Mouse (Mus musculus) midbrain, embryonic 16.5 days (tissue): ENCODE data around the gene Akt2. TPM values are rescaled to one million over a fixed set of nuclear protein-coding genes. Genes with fewer than 3 reads are reported as not detected.

Experiments
- ATAC-seq: fragments of 200-750 bp; cut with Nextera tagmentation; 2 replicates; pipeline ENCODE4 v1.8.0; 2017; ENCODE audit warnings: moderate TSS enrichment
- H3K27ac ChIP-seq: fragments of 300-500 bp; sonication (generic); 2 replicates; pipeline ENCODE4 v1.5.1; 2014; ENCODE audit warnings: mild to moderate bottlenecking, low read length, mixed read lengths
- H3K27me3 ChIP-seq: fragments of 300-500 bp; sonication (generic); 2 replicates; pipeline ENCODE4 v1.6.1; 2014; ENCODE audit warnings: low read depth, low read length, mixed read lengths; ENCODE audit not compliant: control insufficient read depth, insufficient read depth
- H3K36me3 ChIP-seq: fragments of 300-500 bp; sonication (generic); 2 replicates; pipeline ENCODE4 v1.6.1; 2014; ENCODE audit warnings: mild to moderate bottlenecking, low read length, moderate library complexity, mixed read lengths; ENCODE audit not compliant: control insufficient read depth, insufficient read depth
- H3K4me1 ChIP-seq: fragments of 300-500 bp; sonication (generic); 2 replicates; pipeline ENCODE4 v1.6.1; 2014; ENCODE audit warnings: mild to moderate bottlenecking, low read length, mixed read lengths; ENCODE audit not compliant: control insufficient read depth, insufficient read depth
- H3K4me2 ChIP-seq: fragments of 300-500 bp; sonication (generic); 2 replicates; pipeline ENCODE4 v1.6.1; 2014; ENCODE audit warnings: mild to moderate bottlenecking, low read length, mixed read lengths
- H3K4me3 ChIP-seq: fragments of 300-500 bp; sonication (generic); 2 replicates; pipeline ENCODE4 v1.5.1; 2014; ENCODE audit warnings: low read depth, mild to moderate bottlenecking, low read length, moderate library complexity, mixed read lengths
- H3K9ac ChIP-seq: fragments of 300-500 bp; sonication (generic); 2 replicates; pipeline ENCODE4 v1.6.1; 2014; ENCODE audit warnings: low read depth, low read length, mixed read lengths
- H3K9me3 ChIP-seq: fragments of 300-500 bp; sonication (generic); replicated peaks from 2 replicates; pipeline ENCODE4 v1.6.1; 2014; ENCODE audit warnings: mild to moderate bottlenecking, low read length, mixed read lengths; ENCODE audit not compliant: control insufficient read depth, poor library complexity, severe bottlenecking
- WGBS: fragments of 180-500 bp; shearing (Covaris S2); extraction: QIAGEN DNeasy Blood & Tissue Kit; methylation state at CpG from one replicate; pipeline ENCODE4 v1.1.7; 2014; 5-methylcytosine and 5-hydroxymethylcytosine counted together
- polyA plus RNA-seq: library from polyadenylated mRNA; unstranded; fragments of >200 nt; fragmentation: Nextera tagmentation; extraction: Ambion mirVana; gene quantifications from 2 replicates; pipeline ENCODE4 v1.2.1, GENCODE M21; 2015

The Akt2 gene
- polyA plus RNA-seq, 1 experiment from 2014 or later: 49.9 TPM

- Histone ChIP-seq H3K36me3 (no peaks in the 10 kb centered on the region), H3K9me3 (no peaks in the 10 kb centered on the region), H3K4me3 (no peak overlapping the region), H3K4me1 (peaks cover 3% of the 10 kb centered on the region; the same call in 1 of the 2 replicates), H3K4me2 (no peak overlapping the region), H3K9ac (no peak overlapping the region), H3K27ac (no peak overlapping the region), H3K27me3 (no peaks in the 10 kb centered on the region)
- WGBS: 83% methylated on average over 6 of the region's 6 CpGs
- ATAC-seq: no peak
These were observed 56.1 kb downstream of the Akt2 start for GRCm38 (mm10) chr7:27647281-27648002.

GRCm38 (mm10) chr7:27649723-27650122, 58.4 kb downstream of the Akt2 start:
- no peak overlapping the region for H3K4me3 ChIP-seq
- no peaks in the 10 kb centered on the region for H3K36me3 ChIP-seq
- WGBS: 93% methylated on average over 11 of the region's 11 CpGs
- peaks cover 17% of the 10 kb centered on the region for H3K4me1 ChIP-seq
- no peak overlapping the region for H3K27ac ChIP-seq
- H3K9ac ChIP-seq: no peak overlapping the region
- H3K9me3 ChIP-seq: no peaks in the 10 kb centered on the region
- no peak for ATAC-seq
- H3K4me2 ChIP-seq: no peak overlapping the region
- H3K27me3 ChIP-seq: no peaks in the 10 kb centered on the region

GRCm38 (mm10) chr7:27650949-27651348, 59.6 kb downstream of the Akt2 start:
- no peak overlapping the region for H3K4me3 ChIP-seq
- H3K9me3 ChIP-seq: no peaks in the 10 kb centered on the region
- no peak for ATAC-seq
- peaks cover 26% of the 10 kb centered on the region for H3K4me1 ChIP-seq
- no peak overlapping the region for H3K9ac ChIP-seq
- 7% methylated on average over 10 of the region's 10 CpGs for WGBS
- no peak overlapping the region for H3K4me2 ChIP-seq
- no peaks in the 10 kb centered on the region for H3K36me3 ChIP-seq
- H3K27me3 ChIP-seq: no peaks in the 10 kb centered on the region
- H3K27ac ChIP-seq: no peak overlapping the region

- Histone ChIP-seq H3K36me3 (peaks cover 8% of the 10 kb centered on the region), H3K9me3 (no peaks in the 10 kb centered on the region), H3K27ac (peak within 1 kb of the TSS; percentile 95), H3K4me1 (peaks cover 26% of the 10 kb centered on the region), H3K4me2 (peak within 1 kb of the TSS; percentile 64), H3K27me3 (no peaks in the 10 kb centered on the region), H3K4me3 (peak within 1 kb of the TSS; percentile 75), H3K9ac (peak within 1 kb of the TSS; percentile 89)
- 1% methylated on average over 50 of the region's 62 CpGs for WGBS
- ATAC-seq: peak; percentile 72
These were observed 62.5 kb downstream of the Akt2 start, which contains the start of gene Ttc9b for GRCm38 (mm10) chr7:27653681-27654437. Gene Ttc9b, plus strand, starts transcription at chr7:27653915.

GRCm38 (mm10) chr7:27654607-27655276, 63.4 kb downstream of the Akt2 start:
- H3K27ac ChIP-seq: peak overlapping the region; percentile 95
- WGBS: 63% methylated on average over 20 of the region's 20 CpGs
- peak overlapping the region; percentile 64 for H3K4me2 ChIP-seq

GRCm38 (mm10) chr7:27655545-27655944, 64.2 kb downstream of the Akt2 start:
- no peak overlapping the region for H3K27ac ChIP-seq
- peaks cover 25% of the 10 kb centered on the region for H3K4me1 ChIP-seq
- H3K27me3 ChIP-seq: no peaks in the 10 kb centered on the region
- no peak for ATAC-seq
- no peak overlapping the region for H3K9ac ChIP-seq
- no peaks in the 10 kb centered on the region for H3K9me3 ChIP-seq
- WGBS: 75% methylated on average over 11 of the region's 11 CpGs
- H3K4me3 ChIP-seq: no peak overlapping the region
- H3K4me2 ChIP-seq: peak overlapping the region; percentile 64; the same call in 1 of the 2 replicates
- H3K36me3 ChIP-seq: peaks cover 11% of the 10 kb centered on the region

More at GRCm38 (mm10) chr7:27654607-27655276, 63.4 kb downstream of the Akt2 start:
- Histone ChIP-seq H3K4me3 (peak overlapping the region; percentile 75), H3K9ac (peak overlapping the region; percentile 89), H3K27me3 (no peaks in the 10 kb centered on the region), H3K36me3 (peaks cover 11% of the 10 kb centered on the region), H3K4me1 (peaks cover 26% of the 10 kb centered on the region), H3K9me3 (no peaks in the 10 kb centered on the region)
- ATAC-seq: 0 out of 2 replicates have a peak, but pooled peaks have one; percentile 10

- whole genome bisulfite sequencing: 88% methylated on average over 16 of the region's 16 CpGs
- Histone ChIP-seq H3K36me3 (peaks cover 18% of the 10 kb centered on the region), H3K9me3 (no peaks in the 10 kb centered on the region), H3K9ac (no peak overlapping the region), H3K4me1 (peaks cover 23% of the 10 kb centered on the region), H3K27me3 (no peaks in the 10 kb centered on the region), H3K4me2 (no peak overlapping the region), H3K27ac (no peak overlapping the region), H3K4me3 (no peak overlapping the region)
- ATAC-seq: no peak
These were observed 65.2 kb downstream of the Akt2 start for GRCm38 (mm10) chr7:27656600-27656999.

GRCm38 (mm10) chr7:27657824-27658395, 66.6 kb downstream of the Akt2 start:
- no peak overlapping the region for H3K27ac ChIP-seq
- peaks cover 21% of the 10 kb centered on the region for H3K4me1 ChIP-seq
- no peaks in the 10 kb centered on the region for H3K9me3 ChIP-seq
- H3K9ac ChIP-seq: no peak overlapping the region
- no peak for ATAC-seq
- no peaks in the 10 kb centered on the region for H3K27me3 ChIP-seq
- 35% methylated on average over 51 of the region's 53 CpGs for WGBS
- H3K36me3 ChIP-seq: peaks cover 23% of the 10 kb centered on the region
- no peak overlapping the region for H3K4me2 ChIP-seq
- H3K4me3 ChIP-seq: no peak overlapping the region
